Mouse (Mus musculus) granulocyte monocyte progenitor cell, adult 5-6 weeks (primary cell): ENCODE measurements around the gene Slc45a1. TPM values are rescaled to one million over a fixed set of nuclear protein-coding genes. Genes with fewer than 3 reads are reported as not detected.

ENCODE experiments used
- ATAC-seq: replicated peaks from 2 replicates; pipeline ENCODE4 v1.8.0; 2016; ENCODE audit warnings: mild to moderate bottlenecking, moderate TSS enrichment, inconsistent platforms; ENCODE audit not compliant: poor library complexity, severe bottlenecking
- total RNA-seq, 2 experiments: library from RNA; stranded (forward) in 1 of 2; stranded (reverse) in 1 of 2; fragments of 200-712, 200-1000 nt in 1 of 2; fragments of >200 nt in 1 of 2; fragmentation: Nextera tagmentation in 1 of 2; gene quantifications; 2 replicates each; pipeline ENCODE4 v1.2.3; 2014 to 2017

Slc45a1 gene
- total RNA-seq, 2 experiments from 2014 or later, result not detected

DNA sequence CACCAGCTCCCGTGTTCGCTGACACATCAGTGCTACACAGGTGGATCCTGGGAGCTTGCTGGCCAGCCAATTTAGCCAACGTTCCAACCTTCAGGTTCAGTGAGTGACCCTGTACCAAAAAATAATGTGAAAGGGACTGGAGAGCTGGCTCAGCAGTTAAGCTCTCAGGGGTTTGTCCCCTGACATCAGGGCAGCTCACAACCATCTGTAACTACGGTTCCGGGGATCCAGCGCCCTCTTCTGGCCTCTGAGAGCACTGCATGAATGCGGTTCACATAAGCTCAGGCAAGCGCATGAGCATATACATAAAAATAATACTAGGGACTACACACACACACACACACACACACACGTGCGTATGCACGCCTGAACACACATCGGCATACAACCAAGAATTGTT is 11.2 kb upstream of the Slc45a1 start:
- ATAC-seq, result peak; percentile 68

DNA sequence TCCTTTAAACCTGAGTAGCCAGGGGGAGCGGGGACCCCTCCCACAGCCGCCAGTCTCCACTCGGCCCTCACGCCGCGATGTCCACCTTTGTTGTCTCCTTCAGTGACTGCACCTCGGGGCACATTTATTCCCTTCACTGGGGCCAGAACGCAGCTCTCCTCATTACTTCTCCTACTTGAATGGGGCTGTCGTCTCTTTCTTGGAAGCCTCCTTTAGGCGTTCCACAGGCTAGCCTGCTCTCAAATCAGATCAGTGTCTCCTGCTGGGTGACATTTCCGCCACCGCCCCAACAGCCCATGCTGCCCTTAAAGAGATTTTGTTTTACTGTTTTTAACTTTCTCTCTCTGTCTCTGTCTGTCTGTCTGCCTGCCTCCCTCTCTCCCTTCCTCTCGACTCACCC is 9.9 kb upstream of the Slc45a1 start:
- ATAC-seq, result no peak

DNA sequence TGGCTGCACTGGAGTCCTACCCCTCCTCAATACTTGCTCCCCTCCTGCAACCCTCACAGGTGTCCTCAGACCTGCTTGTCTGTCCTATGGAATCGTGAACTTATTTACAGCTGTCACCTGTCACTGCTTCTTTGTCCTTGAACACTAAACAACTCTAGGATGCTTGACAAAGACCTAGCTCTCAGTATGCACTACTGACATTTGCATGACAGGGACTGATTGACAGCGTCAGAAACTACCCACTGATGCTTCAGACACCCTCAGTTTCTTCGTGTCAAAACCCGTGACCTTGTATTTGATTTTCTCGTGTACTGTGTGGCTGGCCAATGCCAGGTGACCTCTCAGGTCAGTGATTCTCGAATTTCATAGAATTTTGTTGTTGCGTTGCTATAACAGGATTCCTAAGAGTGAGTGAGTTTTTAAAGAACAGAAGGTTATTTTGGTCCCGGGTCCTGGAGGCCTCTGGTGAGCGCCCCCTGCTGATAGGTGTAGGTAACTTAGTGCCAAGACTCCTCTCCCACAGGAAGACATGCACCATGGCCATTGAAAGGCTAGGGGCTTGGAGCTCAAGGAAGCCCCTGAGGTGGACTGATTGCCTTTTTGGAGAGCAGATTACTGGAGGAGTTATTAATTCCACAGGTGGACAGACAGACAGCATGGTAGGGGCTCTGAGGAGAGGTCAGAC is 8.1 kb upstream of the Slc45a1 start:
- ATAC-seq, result no peak

- ATAC-seq, result no peak
These were observed 4.5 kb upstream of the Slc45a1 start for GRCm38 (mm10) chr4:150656504-150656903.

DNA sequence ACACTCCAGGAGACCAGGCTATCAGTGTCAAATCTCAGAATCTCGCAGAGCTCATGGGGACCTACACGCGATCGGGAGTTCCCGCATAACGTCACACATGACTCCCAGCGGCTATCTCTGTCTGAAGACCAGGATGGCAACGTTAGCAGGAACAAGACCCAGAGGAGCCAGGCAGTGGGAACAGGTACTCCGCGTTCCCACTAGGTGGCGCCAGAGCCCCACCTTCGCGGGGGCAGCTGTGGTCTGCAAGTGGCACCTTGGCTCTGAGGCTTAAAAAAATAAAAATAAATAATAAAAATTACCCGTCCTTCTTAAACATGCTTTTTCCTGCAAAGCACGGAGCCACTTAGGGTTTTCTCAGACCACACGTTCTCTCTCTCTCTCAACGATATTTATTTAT is 4.0 kb upstream of the Slc45a1 start:
- ATAC-seq, result peak; percentile 82

DNA sequence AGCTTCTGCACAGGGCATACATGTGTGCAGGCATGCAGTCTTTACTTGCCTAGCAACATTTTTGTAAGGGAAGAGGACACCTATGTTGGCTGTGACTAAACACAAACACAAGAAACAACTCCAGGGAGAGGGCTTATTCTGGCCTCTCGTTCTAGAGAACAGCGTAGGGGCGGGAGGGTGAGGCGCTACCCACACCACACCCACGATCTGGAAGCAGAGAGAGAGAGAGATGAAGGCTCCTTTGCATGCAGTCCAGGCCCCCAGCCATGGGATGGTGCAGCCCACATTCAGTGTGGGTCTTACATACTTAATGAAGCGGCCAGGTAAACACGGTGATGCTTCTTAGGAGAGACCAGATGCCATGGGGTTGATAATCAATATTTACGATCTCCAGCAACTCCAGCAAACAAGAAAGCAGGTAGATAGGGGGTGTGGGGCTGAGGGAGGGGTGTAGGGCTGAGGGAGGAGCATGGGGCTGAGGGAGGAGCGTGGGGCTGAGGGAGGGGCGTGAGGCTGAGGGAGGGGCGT is 1.2 kb upstream of the Slc45a1 start:
- no peak for ATAC-seq

GRCm38 (mm10) chr4:150649327-150649726 is 2.6 kb downstream of the Slc45a1 start:
- ATAC-seq, result no peak

GRCm38 (mm10) chr4:150644299-150644698 is 7.7 kb downstream of the Slc45a1 start:
- ATAC-seq, result no peak

DNA sequence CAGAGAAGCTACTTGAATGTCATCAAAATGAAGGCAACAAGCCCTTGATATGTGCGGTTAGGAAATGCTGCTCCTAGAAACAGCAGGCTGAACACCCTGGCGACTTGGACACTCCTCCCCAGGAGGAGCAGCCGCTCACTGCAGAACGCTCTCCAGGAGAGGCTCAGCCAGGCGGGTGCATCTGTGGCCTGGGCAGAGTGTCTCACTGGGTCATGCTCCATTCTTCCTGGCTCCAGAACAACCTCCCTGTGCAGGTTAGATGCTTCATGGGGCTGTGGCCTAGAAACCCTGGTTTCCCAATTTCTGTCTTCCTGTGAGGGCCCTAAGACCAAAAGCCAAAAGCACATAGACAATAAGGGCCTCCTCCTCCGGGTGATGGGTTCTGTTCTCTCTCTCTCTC is 15.3 kb downstream of the Slc45a1 start:
- no peak for ATAC-seq

DNA sequence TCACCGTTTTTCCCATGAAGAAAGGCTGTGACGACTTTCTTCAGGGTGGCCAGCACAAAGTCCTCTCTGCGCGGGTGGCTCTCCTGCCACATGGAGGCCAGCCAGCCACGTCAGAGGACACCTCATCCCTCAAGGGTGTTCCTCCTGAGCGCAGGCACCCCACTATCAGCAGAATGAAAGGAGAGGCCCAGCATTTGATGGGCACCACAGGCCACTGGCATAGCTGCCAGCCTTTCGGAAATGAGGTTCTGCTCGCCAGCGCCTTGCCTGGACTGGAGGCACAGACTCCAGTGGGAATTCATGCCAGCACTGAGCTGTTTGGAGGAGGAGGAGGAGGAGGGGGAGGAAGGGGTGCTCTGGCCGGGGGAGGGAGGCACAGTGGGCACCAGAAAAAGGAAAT is 16.4 kb downstream of the Slc45a1 start:
- no peak for ATAC-seq

- ATAC-seq, result no peak
These were observed 22.7 kb downstream of the Slc45a1 start for GRCm38 (mm10) chr4:150629266-150629665.

DNA sequence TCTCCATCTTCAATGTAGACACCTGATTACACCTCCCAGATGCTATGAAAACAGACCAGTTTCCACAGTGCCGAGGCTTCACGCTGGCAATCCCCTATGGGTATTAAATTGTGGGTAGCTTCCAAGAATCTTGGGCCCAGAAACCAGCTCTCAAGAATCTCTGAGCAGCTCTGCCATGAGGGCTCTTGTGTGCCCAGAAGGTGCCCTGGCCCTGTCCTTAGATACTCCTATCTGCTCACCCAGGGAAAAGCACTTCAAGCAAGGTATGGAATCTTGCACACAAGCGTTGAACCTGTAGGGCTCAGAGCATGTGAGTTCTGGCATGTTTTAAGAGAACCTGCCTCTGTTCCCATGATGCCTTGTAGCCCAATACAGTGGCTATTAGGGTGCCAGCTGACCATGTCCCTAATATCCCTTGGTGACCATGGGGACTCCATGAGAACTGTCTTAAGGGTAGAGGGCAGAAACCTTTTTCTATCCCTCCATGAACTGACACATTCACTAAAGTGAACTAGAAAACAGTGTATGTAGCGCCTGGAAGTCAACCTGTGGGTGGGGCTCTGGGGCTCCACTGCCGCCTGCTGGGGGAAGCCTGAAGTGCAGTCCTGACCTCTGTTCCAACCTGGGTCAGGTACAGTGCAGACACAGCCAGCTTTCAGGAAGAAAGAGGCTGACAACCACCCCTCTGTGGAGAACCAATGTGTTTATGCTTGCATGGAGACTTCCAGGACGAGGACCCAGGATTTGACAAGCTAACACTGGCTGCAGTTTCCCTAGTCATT is 25.8 kb downstream of the Slc45a1 start:
- ATAC-seq, result peak; percentile 72

GRCm38 (mm10) chr4:150625425-150625824 is 26.5 kb downstream of the Slc45a1 start:
- peak; percentile 68 for ATAC-seq

- no peak for ATAC-seq
These were observed 27.0 kb downstream of the Slc45a1 start for GRCm38 (mm10) chr4:150624933-150625332.

DNA sequence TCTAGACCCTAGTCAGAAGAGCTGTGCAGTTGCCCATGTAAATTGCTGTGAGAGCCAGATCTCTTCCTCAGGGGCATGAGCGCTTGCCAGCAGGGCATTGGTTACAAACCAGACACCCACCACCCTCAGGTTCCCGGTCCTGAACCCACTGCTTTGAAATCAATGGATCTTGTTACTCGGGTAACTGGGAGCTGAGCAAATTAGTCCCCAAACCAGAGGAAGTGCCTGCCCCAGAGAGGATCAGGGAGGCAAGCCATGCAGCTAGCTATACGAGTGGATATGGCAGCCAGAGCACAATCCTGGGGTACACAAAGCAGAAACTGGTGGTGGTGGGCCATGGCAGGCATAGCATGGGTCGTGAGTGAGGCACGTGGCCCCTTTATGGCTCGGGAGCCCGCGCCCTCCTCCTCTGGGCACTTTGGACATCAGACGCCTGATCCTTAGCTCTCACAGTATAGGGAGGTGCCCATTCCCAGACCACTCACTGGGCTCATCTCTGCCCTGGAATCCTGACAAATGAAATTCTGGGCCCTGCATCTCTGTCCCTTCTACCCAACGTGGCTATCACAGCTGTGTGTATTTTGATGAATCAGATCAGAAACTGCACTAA is 27.7 kb downstream of the Slc45a1 start:
- ATAC-seq, result no peak

- no peak for ATAC-seq
These were observed 29.3 kb downstream of the Slc45a1 start for GRCm38 (mm10) chr4:150622641-150623040.

DNA sequence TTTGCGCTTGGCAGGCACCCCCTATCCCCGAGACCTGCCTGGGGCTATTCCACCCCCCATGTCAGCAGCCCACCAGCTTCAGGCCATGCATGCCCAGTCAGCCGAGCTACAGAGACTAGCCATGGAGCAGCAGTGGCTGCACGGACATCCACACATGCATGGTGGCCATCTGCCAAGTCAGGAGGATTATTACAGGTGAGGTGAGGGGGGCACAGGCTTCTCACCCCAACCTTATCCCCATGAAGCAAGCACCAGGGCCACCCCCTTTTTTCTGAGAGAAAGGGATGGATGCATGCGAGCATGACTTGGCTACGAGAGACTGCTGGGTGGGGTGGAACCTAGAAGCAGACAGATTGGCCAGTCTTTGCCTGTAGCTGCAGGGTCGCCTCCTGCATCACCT is 33.0 kb downstream of the Slc45a1 start:
- ATAC-seq, result no peak

GRCm38 (mm10) chr4:150616841-150617240 is 35.1 kb downstream of the Slc45a1 start:
- ATAC-seq, result no peak

DNA sequence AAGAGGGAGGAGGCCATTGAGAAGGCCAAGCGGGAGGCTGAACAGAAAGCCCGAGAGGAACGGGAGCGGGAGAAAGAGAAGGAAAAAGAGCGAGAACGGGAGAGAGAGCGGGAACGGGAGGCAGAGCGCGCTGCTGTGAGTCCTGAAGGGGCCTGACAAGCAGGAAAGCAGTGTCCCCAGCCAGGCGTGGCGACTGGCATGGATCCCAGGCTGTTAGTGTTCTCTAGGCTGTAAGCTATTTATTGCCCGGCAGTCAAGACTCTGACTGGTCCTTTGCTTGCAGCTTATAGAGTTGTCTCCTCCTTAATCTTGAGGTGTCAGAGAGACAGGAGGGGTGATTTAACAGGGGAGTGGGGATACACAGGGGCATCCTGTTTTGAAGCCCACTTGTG is 35.9 kb downstream of the Slc45a1 start:
- ATAC-seq, result no peak

DNA sequence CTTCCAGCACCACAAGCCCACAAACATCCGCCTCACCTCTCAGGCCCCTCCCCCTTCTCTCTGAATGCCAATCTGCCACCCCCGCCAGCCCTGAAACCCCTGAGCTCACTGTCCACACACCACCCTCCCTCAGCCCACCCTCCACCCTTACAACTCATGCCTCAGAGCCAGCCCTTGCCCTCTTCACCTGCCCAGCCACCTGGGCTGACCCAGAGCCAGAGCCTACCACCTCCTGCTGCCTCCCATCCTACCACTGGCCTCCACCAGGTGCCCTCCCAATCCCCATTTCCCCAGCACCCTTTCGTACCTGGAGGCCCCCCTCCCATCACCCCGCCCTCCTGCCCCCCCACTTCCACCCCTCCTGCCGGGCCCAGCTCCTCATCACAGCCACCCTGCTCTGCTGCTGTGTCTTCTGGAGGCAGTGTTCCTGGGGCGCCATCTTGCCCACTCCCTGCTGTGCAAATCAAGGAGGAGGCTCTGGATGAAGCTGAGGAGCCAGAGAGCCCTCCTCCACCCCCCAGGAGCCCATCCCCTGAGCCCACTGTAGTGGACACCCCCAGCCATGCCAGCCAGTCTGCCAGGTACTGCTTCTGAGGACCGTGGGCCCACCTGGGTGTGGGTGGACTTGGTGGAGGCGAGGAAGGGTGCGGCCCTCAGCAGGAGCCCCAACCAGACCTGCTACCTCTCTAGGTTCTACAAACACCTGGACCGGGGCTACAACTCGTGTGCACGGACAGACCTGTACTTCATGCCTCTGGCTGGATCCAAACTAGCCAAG is 36.5 kb downstream of the Slc45a1 start:
- no peak for ATAC-seq

DNA sequence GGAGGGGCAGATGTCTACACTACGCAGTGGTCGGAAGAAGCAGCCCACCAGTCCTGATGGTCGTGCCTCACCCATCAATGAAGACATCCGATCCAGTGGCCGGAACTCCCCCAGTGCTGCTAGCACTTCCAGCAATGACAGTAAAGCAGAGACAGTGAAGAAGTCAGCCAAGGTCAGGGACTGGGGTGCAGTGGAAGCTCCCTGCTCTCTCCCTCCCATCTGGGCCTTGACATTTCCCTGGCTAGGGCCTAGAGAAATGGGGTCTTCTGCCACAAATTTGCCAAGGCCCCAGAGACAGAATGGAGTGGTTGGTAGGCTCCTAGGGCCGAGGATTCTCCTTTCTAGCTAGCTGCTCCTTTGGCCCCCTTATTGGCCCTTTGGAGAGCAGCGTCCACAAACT is 38.3 kb downstream of the Slc45a1 start:
- no peak for ATAC-seq
